Mouse (Mus musculus): Measurements from ENCODE around the gene Olfr294.

Gene Olfr294

GRCm38 (mm10) chr7:86616543-86616942 is at the start of gene Olfr294:
TSS of gene Olfr294 (minus strand) at chr7:86616643.
- DNase-seq: no peak

GRCm38 (mm10) chr7:86648761-86649160 is 32.3 kb upstream of the Olfr294 start, which contains the start of gene Olfr293:
TSS of gene Olfr293 (plus strand) at chr7:86649061.
- no peak for DNase-seq

GRCm38 (mm10) chr7:86583562-86583961 is 32.9 kb downstream of the Olfr294 start, which contains the start of gene Olfr295:
TSS of gene Olfr295 (plus strand) at chr7:86583862.
- no peak for DNase-seq

Data from thymus, postnatal 14 days (tissue).